Mouse (Mus musculus): ENCODE measurements around the gene Plekhj1. TPM values are rescaled to one million over a fixed set of nuclear protein-coding genes. Genes with fewer than 3 reads are reported as not detected.

Gene Plekhj1
- total RNA-seq, 1 experiment = 77.2 TPM

- Histone ChIP-seq H3K4me1 (ENCODE audit: control insufficient read depth in 2 of 2, insufficient read depth in 2 of 2, low read length in 2 of 2, poor library complexity in 1 of 2) (peaks cover 0 to 5% of the 10 kb centered on the region in 2 experiments; a peak in 1 of 4 replicates), H3K27ac (ENCODE audit: insufficient read depth, low read depth, low read length, poor library complexity, severe bottlenecking) (no peak overlapping the region), H3K9ac (ENCODE audit: insufficient read depth, low read depth, low read length, poor library complexity, severe bottlenecking) (no peak overlapping the region), H3K9me3 (ENCODE audit: control insufficient read depth, insufficient read depth, low read depth, low read length) (no peaks in the 10 kb centered on the region), H3K36me3 (ENCODE audit: control insufficient read depth, insufficient read depth, low read length, poor library complexity, severe bottlenecking) (peaks cover 95% of the 10 kb centered on the region), H3K4me3 (ENCODE audit: insufficient read depth in 1 of 2, low read depth in 1 of 2, low read length in 2 of 2, poor library complexity in 1 of 2, severe bottlenecking in 1 of 2) (no peak overlapping the region)
- no peak for DNase-seq (ENCODE audit: low read depth, low spot score)
- TF ChIP-seq ZNF384 (IDR thresholded peaks at IDR 0.05; ENCODE audit: low read depth, low read length) (no peak), ZC3H11A (IDR thresholded peaks at IDR 0.05; ENCODE audit: borderline replicate concordance, low read depth, low read length) (no peak), HCFC1 (IDR thresholded peaks at IDR 0.05; ENCODE audit: borderline replicate concordance, insufficient read depth, low read length) (no peak), MAFK (IDR thresholded peaks at IDR 0.05; ENCODE audit: insufficient read depth, low read depth, low read length) (no peak), CHD2 (IDR thresholded peaks at IDR 0.05; ENCODE audit: low read depth, low read length) (no peak)
- in situ Hi-C loops (cut with MboI; ENCODE audit: low sequenced_read_pairs in 2 of 2, unreplicated experiment in 2 of 2) = no loop called here
Measured at GRCm38 (mm10) chr10:80785963-80786362, 12.5 kb downstream of the Plekhj1 start.

- TF ChIP-seq MAFK (IDR thresholded peaks at IDR 0.05; ENCODE audit: insufficient read depth, low read depth, low read length) (no peak), HCFC1 (IDR thresholded peaks at IDR 0.05; ENCODE audit: borderline replicate concordance, insufficient read depth, low read length) (no peak), ZC3H11A (IDR thresholded peaks at IDR 0.05; ENCODE audit: borderline replicate concordance, low read depth, low read length) (no peak), ZNF384 (IDR thresholded peaks at IDR 0.05; ENCODE audit: low read depth, low read length) (no peak), CHD2 (IDR thresholded peaks at IDR 0.05; ENCODE audit: low read depth, low read length) (no peak)
- H3K27ac ChIP-seq (ENCODE audit: insufficient read depth, low read depth, low read length, poor library complexity, severe bottlenecking) = no peak overlapping the region
- H3K4me3 ChIP-seq (ENCODE audit: insufficient read depth in 1 of 2, low read depth in 1 of 2, low read length in 2 of 2, poor library complexity in 1 of 2, severe bottlenecking in 1 of 2) = no peak overlapping the region
- H3K36me3 ChIP-seq (ENCODE audit: control insufficient read depth, insufficient read depth, low read length, poor library complexity, severe bottlenecking) = peaks cover 90% of the 10 kb centered on the region
- DNase-seq (ENCODE audit: low read depth, low spot score) = no peak
- no peak overlapping the region for H3K9ac ChIP-seq (ENCODE audit: insufficient read depth, low read depth, low read length, poor library complexity, severe bottlenecking)
- in situ Hi-C loops (cut with MboI; ENCODE audit: low sequenced_read_pairs in 2 of 2, unreplicated experiment in 2 of 2) = no loop called here
- no peaks in the 10 kb centered on the region for H3K9me3 ChIP-seq (ENCODE audit: control insufficient read depth, insufficient read depth, low read depth, low read length)
- peaks cover 0 to 5% of the 10 kb centered on the region in 2 experiments; a peak in 1 of 4 replicates for H3K4me1 ChIP-seq (ENCODE audit: control insufficient read depth in 2 of 2, insufficient read depth in 2 of 2, low read length in 2 of 2, poor library complexity in 1 of 2)
Measured at GRCm38 (mm10) chr10:80784871-80785270, 13.6 kb downstream of the Plekhj1 start.

GRCm38 (mm10) chr10:80784302-80784701 is 14.1 kb downstream of the Plekhj1 start:
- no peak overlapping the region for H3K9ac ChIP-seq (ENCODE audit: insufficient read depth, low read depth, low read length, poor library complexity, severe bottlenecking)
- peaks cover 89% of the 10 kb centered on the region for H3K36me3 ChIP-seq (ENCODE audit: control insufficient read depth, insufficient read depth, low read length, poor library complexity, severe bottlenecking)
- DNase-seq (ENCODE audit: low read depth, low spot score) = no peak
- in situ Hi-C loops (cut with MboI; ENCODE audit: low sequenced_read_pairs in 2 of 2, unreplicated experiment in 2 of 2) = no loop called here
- H3K4me1 ChIP-seq (ENCODE audit: control insufficient read depth in 2 of 2, insufficient read depth in 2 of 2, low read length in 2 of 2, poor library complexity in 1 of 2) = peaks cover 0 to 5% of the 10 kb centered on the region in 2 experiments; a peak in 1 of 4 replicates
- no peak overlapping the region for H3K27ac ChIP-seq (ENCODE audit: insufficient read depth, low read depth, low read length, poor library complexity, severe bottlenecking)
- no peak overlapping the region for H3K4me3 ChIP-seq (ENCODE audit: insufficient read depth in 1 of 2, low read depth in 1 of 2, low read length in 2 of 2, poor library complexity in 1 of 2, severe bottlenecking in 1 of 2)
- TF ChIP-seq HCFC1 (IDR thresholded peaks at IDR 0.05; ENCODE audit: borderline replicate concordance, insufficient read depth, low read length) (no peak), ZC3H11A (IDR thresholded peaks at IDR 0.05; ENCODE audit: borderline replicate concordance, low read depth, low read length) (no peak), CHD2 (IDR thresholded peaks at IDR 0.05; ENCODE audit: low read depth, low read length) (no peak), ZNF384 (IDR thresholded peaks at IDR 0.05; ENCODE audit: low read depth, low read length) (no peak), MAFK (IDR thresholded peaks at IDR 0.05; ENCODE audit: insufficient read depth, low read depth, low read length) (no peak)
- no peaks in the 10 kb centered on the region for H3K9me3 ChIP-seq (ENCODE audit: control insufficient read depth, insufficient read depth, low read depth, low read length)

- in situ Hi-C loops (cut with MboI; ENCODE audit: low sequenced_read_pairs in 2 of 2, unreplicated experiment in 2 of 2) = no loop called here
- peaks cover 83% of the 10 kb centered on the region for H3K36me3 ChIP-seq (ENCODE audit: control insufficient read depth, insufficient read depth, low read length, poor library complexity, severe bottlenecking)
- no peak overlapping the region for H3K4me3 ChIP-seq (ENCODE audit: insufficient read depth in 1 of 2, low read depth in 1 of 2, low read length in 2 of 2, poor library complexity in 1 of 2, severe bottlenecking in 1 of 2)
- no peak overlapping the region for H3K27ac ChIP-seq (ENCODE audit: insufficient read depth, low read depth, low read length, poor library complexity, severe bottlenecking)
- H3K4me1 ChIP-seq (ENCODE audit: control insufficient read depth in 2 of 2, insufficient read depth in 2 of 2, low read length in 2 of 2, poor library complexity in 1 of 2) = peaks cover 0 to 5% of the 10 kb centered on the region in 2 experiments; a peak in 1 of 4 replicates
- no peak overlapping the region for H3K9ac ChIP-seq (ENCODE audit: insufficient read depth, low read depth, low read length, poor library complexity, severe bottlenecking)
- DNase-seq (ENCODE audit: low read depth, low spot score) = no peak
- no peak for TF ChIP-seq MAFK (IDR thresholded peaks at IDR 0.05; ENCODE audit: insufficient read depth, low read depth, low read length)
- no peak for TF ChIP-seq ZC3H11A (IDR thresholded peaks at IDR 0.05; ENCODE audit: borderline replicate concordance, low read depth, low read length)
- TF ChIP-seq CHD2 (IDR thresholded peaks at IDR 0.05; ENCODE audit: low read depth, low read length) = no peak
- no peak for TF ChIP-seq HCFC1 (IDR thresholded peaks at IDR 0.05; ENCODE audit: borderline replicate concordance, insufficient read depth, low read length)
- TF ChIP-seq ZNF384 (IDR thresholded peaks at IDR 0.05; ENCODE audit: low read depth, low read length) = no peak
- no peaks in the 10 kb centered on the region for H3K9me3 ChIP-seq (ENCODE audit: control insufficient read depth, insufficient read depth, low read depth, low read length)
Measured at GRCm38 (mm10) chr10:80779565-80779964, 18.9 kb downstream of the Plekhj1 start.

GRCm38 (mm10) chr10:80777123-80777522 is 21.3 kb downstream of the Plekhj1 start:
- H3K27ac ChIP-seq (ENCODE audit: insufficient read depth, low read depth, low read length, poor library complexity, severe bottlenecking) = no peak overlapping the region
- TF ChIP-seq ZNF384 (IDR thresholded peaks at IDR 0.05; ENCODE audit: low read depth, low read length) (no peak), ZC3H11A (IDR thresholded peaks at IDR 0.05; ENCODE audit: borderline replicate concordance, low read depth, low read length) (no peak), CHD2 (IDR thresholded peaks at IDR 0.05; ENCODE audit: low read depth, low read length) (no peak), MAFK (IDR thresholded peaks at IDR 0.05; ENCODE audit: insufficient read depth, low read depth, low read length) (no peak), HCFC1 (IDR thresholded peaks at IDR 0.05; ENCODE audit: borderline replicate concordance, insufficient read depth, low read length) (no peak)
- no peak overlapping the region for H3K9ac ChIP-seq (ENCODE audit: insufficient read depth, low read depth, low read length, poor library complexity, severe bottlenecking)
- H3K36me3 ChIP-seq (ENCODE audit: control insufficient read depth, insufficient read depth, low read length, poor library complexity, severe bottlenecking) = peaks cover 81% of the 10 kb centered on the region
- H3K4me1 ChIP-seq (ENCODE audit: control insufficient read depth in 2 of 2, insufficient read depth in 2 of 2, low read length in 2 of 2, poor library complexity in 1 of 2) = no peaks in the 10 kb centered on the region
- no peak overlapping the region for H3K4me3 ChIP-seq (ENCODE audit: insufficient read depth in 1 of 2, low read depth in 1 of 2, low read length in 2 of 2, poor library complexity in 1 of 2, severe bottlenecking in 1 of 2)
- DNase-seq (ENCODE audit: low read depth, low spot score) = no peak
- in situ Hi-C loops (cut with MboI; ENCODE audit: low sequenced_read_pairs in 2 of 2, unreplicated experiment in 2 of 2) = no loop called here
- H3K9me3 ChIP-seq (ENCODE audit: control insufficient read depth, insufficient read depth, low read depth, low read length) = no peaks in the 10 kb centered on the region
